Mouse (Mus musculus) liver, postnatal 0 days (tissue): ENCODE measurements around the gene Sulf2.

Experiments
- CTCF ChIP-seq: sonication (generic); IDR thresholded peaks from 2 replicates; pipeline ENCODE4 v1.5.1; 2016; ENCODE audit warnings: antibody characterized with exemption, low read depth
- EP300 ChIP-seq: IDR thresholded peaks from 2 replicates; pipeline ENCODE4 v1.6.1; 2016; ENCODE audit warnings: antibody characterized with exemption, low read depth, mild to moderate bottlenecking

GRCm38 (mm10) chr2:166082193-166082592 is 73.3 kb downstream of the Sulf2 start:
- TF ChIP-seq CTCF, result peak; percentile 93
- TF ChIP-seq EP300, result no peak
